Mouse (Mus musculus) liver, postnatal 0 days (tissue): ENCODE data around the gene Mt2. TPM values are rescaled to one million over a fixed set of nuclear protein-coding genes. Genes with fewer than 3 reads are reported as not detected.

Source experiments
- ATAC-seq: fragments of 200-750 bp; cut with Nextera tagmentation; 2 replicates; pipeline ENCODE4 v1.8.0; 2017; ENCODE audit warnings: mild to moderate bottlenecking, moderate library complexity
- DNase-seq: peaks from one replicate; pipeline ENCODE4 v3.0.0-alpha.2; 2016
- H3K27ac ChIP-seq: fragments of 300-500 bp; sonication (generic); 2 replicates; pipeline ENCODE4 v1.5.1; 2014; ENCODE audit warnings: antibody characterized with exemption, moderate library complexity, mild to moderate bottlenecking, low read depth
- H3K27me3 ChIP-seq: fragments of 300-500 bp; sonication (generic); 2 replicates; pipeline ENCODE4 v1.6.1; 2014; ENCODE audit warnings: low read length, control low read depth, mixed read lengths; ENCODE audit not compliant: insufficient read depth
- H3K36me3 ChIP-seq: fragments of 300-500 bp; sonication (generic); replicated peaks from 2 replicates; pipeline ENCODE4 v1.6.1; 2014; ENCODE audit warnings: mild to moderate bottlenecking, control low read depth, low read length, moderate library complexity, mixed read lengths; ENCODE audit not compliant: insufficient read depth
- H3K4me1 ChIP-seq: fragments of 300-500 bp; sonication (generic); 2 replicates; pipeline ENCODE4 v1.6.1; 2014; ENCODE audit warnings: antibody characterized with exemption, mild to moderate bottlenecking, control low read depth; ENCODE audit not compliant: insufficient read depth
- H3K4me2 ChIP-seq: fragments of 300-500 bp; sonication (generic); 2 replicates; pipeline ENCODE4 v1.6.1; 2014; ENCODE audit warnings: low read depth, mild to moderate bottlenecking, low read length, moderate library complexity, mixed read lengths
- H3K4me3 ChIP-seq: fragments of 300-500 bp; sonication (generic); 2 replicates; pipeline ENCODE4 v1.5.1; 2014; ENCODE audit warnings: low read depth, low read length
- H3K9ac ChIP-seq: fragments of 300-500 bp; sonication (generic); replicated peaks from 2 replicates; pipeline ENCODE4 v1.6.1; 2014; ENCODE audit warnings: mild to moderate bottlenecking, moderate library complexity
- H3K9me3 ChIP-seq: fragments of 300-500 bp; sonication (generic); 2 replicates; pipeline ENCODE4 v1.6.1; 2016; ENCODE audit warnings: mild to moderate bottlenecking, control low read depth, low read length, mixed read lengths
- CTCF ChIP-seq: sonication (generic); IDR thresholded peaks from 2 replicates; pipeline ENCODE4 v1.5.1; 2016; ENCODE audit warnings: antibody characterized with exemption, low read depth
- EP300 ChIP-seq: IDR thresholded peaks from 2 replicates; pipeline ENCODE4 v1.6.1; 2016; ENCODE audit warnings: antibody characterized with exemption, low read depth, mild to moderate bottlenecking
- WGBS: fragments of 180-500 bp; shearing (Covaris S2); extraction: QIAGEN DNeasy Blood & Tissue Kit; methylation state at CpG from one replicate; pipeline ENCODE4 v1.1.7; 2014; ENCODE audit not compliant: insufficient replicate concordance; 5-methylcytosine and 5-hydroxymethylcytosine counted together
- polyA plus RNA-seq: library from polyadenylated mRNA; unstranded; fragments of >200 nt; fragmentation: Nextera tagmentation; extraction: Ambion mirVana; gene quantifications from 2 replicates; pipeline ENCODE4 v1.2.1, GENCODE M21; 2015

The Mt2 gene
- polyA plus RNA-seq, 1 experiment from 2014 or later = 507 TPM

DNA sequence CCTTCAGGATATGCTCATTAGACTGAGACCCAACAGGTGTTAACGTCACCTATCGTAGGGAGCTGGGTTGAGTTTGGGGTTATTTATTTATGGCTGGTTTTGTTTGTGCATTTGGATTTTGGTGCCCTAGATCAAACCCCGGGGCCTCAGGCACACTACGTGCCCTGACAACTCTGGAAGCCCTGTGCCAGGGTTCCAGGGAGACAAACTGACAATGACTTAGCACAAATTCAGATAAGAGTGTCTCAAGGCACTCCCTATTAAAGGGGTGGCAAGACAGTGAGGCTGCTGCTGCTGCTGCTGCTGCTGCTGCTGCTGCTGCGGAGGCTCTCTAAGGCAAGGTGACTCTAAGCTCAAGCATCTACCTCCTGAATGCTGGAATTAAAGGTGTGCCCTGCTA is 2.9 kb upstream of the Mt2 start:
- WGBS = 62% methylated on average over 5 of the region's 5 CpGs
- Histone ChIP-seq H3K4me2 (peak overlapping the region; percentile 78), H3K9ac (peak overlapping the region; percentile 92), H3K9me3 (no peaks in the 10 kb centered on the region), H3K4me1 (peaks cover 34% of the 10 kb centered on the region), H3K27ac (peak overlapping the region; percentile 96), H3K27me3 (peaks cover 3% of the 10 kb centered on the region; the same call in 1 of the 2 replicates), H3K36me3 (no peaks in the 10 kb centered on the region), H3K4me3 (peak overlapping the region; percentile 29)
- ATAC-seq (no peak), DNase-seq (no peak)
- TF ChIP-seq EP300 = peak; percentile 76
- TF ChIP-seq CTCF = no peak

DNA sequence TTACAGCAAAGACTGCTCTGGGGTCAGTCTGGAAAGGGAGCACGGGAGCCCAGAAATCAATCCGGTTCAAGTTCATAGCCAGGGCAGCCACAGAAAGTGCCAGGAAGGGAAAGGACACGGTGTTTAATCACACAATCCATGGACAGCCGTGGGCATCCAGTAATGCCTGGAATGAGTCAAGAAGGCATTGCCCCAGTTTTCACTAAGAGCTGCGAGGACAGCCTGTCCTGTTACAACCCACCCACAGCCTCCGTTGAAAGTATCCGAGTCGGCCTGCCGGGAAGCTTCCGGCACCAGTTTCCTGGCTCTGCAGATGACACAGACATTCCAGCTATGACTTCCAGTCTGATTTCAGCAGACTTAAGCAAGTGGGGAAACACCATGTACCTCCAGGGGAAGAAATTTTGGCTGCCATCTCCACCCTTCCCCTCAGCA is 1.1 kb upstream of the Mt2 start:
- Histone ChIP-seq H3K4me2 (peak overlapping the region; percentile 78), H3K9ac (peak overlapping the region; percentile 92), H3K27ac (peak overlapping the region; percentile 96), H3K4me1 (peaks cover 37% of the 10 kb centered on the region), H3K27me3 (peaks cover 3% of the 10 kb centered on the region; the same call in 1 of the 2 replicates), H3K4me3 (peak overlapping the region; percentile 81), H3K9me3 (no peaks in the 10 kb centered on the region), H3K36me3 (no peaks in the 10 kb centered on the region)
- ATAC-seq (0 out of 2 replicates have a peak, but pooled peaks have one; percentile 1), DNase-seq (peak; percentile 66)
- TF ChIP-seq EP300 (peak; percentile 72), CTCF (no peak)
- WGBS = 25% methylated on average over 10 of the region's 10 CpGs

GRCm38 (mm10) chr8:94172809-94173732 is 607 bp downstream of the Mt2 start:
- H3K4me2 ChIP-seq = peak overlapping the region; percentile 78
- DNase-seq (peak; percentile 46), ATAC-seq (0 out of 2 replicates have a peak, but pooled peaks have one; percentile 0)
- H3K4me3 ChIP-seq = peak overlapping the region; percentile 81
- H3K9me3 ChIP-seq = no peaks in the 10 kb centered on the region
- H3K27me3 ChIP-seq = peaks cover 3% of the 10 kb centered on the region; the same call in 1 of the 2 replicates
- peak overlapping the region; percentile 92 for H3K9ac ChIP-seq
- peak overlapping the region; percentile 96 for H3K27ac ChIP-seq
- 3% methylated on average over 39 of the region's 39 CpGs for WGBS
- TF ChIP-seq EP300 = no peak
- no peak for TF ChIP-seq CTCF
- peaks cover 40% of the 10 kb centered on the region for H3K4me1 ChIP-seq
- no peaks in the 10 kb centered on the region for H3K36me3 ChIP-seq

DNA sequence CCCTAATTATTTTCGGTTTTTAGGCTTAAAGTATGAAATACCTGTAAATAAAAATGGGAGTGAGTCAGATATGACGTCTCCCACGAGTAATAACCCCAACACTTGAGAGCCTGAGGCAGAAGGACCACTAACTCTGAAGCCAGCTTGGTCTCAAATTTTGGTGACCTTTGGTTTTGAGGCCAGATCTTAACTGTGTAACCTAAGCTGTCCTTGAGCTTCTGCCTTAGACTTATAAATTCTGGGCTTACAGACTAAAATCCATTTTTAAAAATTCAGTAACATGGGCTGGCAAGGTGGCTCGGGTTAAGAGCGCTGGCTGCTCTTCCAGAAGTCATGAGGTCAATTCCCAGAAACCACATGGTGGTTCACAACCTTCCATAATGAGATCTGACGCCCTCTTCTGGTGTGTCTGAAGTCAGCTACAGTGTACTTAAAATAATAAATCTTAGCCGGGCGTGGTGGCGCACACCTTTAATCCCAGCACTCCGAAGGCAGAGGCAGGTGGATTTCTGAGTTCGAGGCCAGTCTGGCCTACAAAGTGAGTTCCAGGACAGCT is 1.5 kb downstream of the Mt2 start:
- peaks cover 3% of the 10 kb centered on the region; the same call in 1 of the 2 replicates for H3K27me3 ChIP-seq
- H3K4me3 ChIP-seq = peak overlapping the region; percentile 81
- H3K4me2 ChIP-seq = peak overlapping the region; percentile 78
- TF ChIP-seq EP300 (no peak), CTCF (peak; percentile 49)
- H3K9ac ChIP-seq = peak overlapping the region; percentile 92
- H3K4me1 ChIP-seq = peaks cover 42% of the 10 kb centered on the region
- DNase-seq (no peak), ATAC-seq (no peak)
- H3K36me3 ChIP-seq = no peaks in the 10 kb centered on the region
- H3K27ac ChIP-seq = peak overlapping the region; percentile 96
- 34% methylated on average over 11 of the region's 11 CpGs for WGBS
- H3K9me3 ChIP-seq = no peaks in the 10 kb centered on the region

DNA sequence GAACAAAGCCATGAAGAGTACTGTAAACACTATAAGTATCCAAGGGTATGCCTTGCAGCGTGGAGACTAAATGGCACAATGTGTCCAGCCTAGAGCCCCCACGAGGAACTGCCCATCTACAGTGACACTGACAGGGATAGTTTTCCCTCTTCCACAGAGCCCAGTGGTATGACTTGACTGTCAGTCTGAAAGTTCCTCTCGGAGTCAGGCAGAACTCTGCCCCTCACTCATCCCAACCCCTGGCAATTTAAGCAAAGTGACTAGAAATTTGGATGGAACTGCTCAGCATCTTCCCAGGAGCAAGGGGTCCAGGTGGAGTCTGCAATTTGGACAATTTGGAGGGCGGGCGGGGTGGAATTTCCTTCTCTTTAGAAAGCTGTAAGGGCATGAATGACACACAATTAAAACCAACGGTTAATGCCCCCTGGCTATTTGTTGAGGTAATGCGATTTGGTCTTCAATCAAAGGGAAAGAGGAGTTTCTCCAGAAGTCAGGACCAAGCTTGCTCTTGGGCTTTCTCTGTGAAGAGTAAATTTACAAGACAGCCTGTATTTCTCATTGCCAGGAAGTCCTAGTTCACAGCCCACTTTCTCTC is 2.3 kb downstream of the Mt2 start:
- no peaks in the 10 kb centered on the region for H3K9me3 ChIP-seq
- peak; percentile 53 for TF ChIP-seq CTCF
- no peak for TF ChIP-seq EP300
- 38% methylated on average over 7 of the region's 7 CpGs for WGBS
- no peak for DNase-seq
- H3K4me3 ChIP-seq = peak overlapping the region; percentile 81
- no peaks in the 10 kb centered on the region for H3K36me3 ChIP-seq
- H3K27me3 ChIP-seq = peaks cover 3% of the 10 kb centered on the region; the same call in 1 of the 2 replicates
- H3K4me2 ChIP-seq = peak overlapping the region; percentile 78
- H3K4me1 ChIP-seq = peaks cover 38% of the 10 kb centered on the region
- no peak for ATAC-seq
- peak overlapping the region; percentile 96 for H3K27ac ChIP-seq
- peak overlapping the region; percentile 92 for H3K9ac ChIP-seq
